Mouse (Mus musculus): ENCODE results near the gene Srarp. TPM values are rescaled to one million over a fixed set of nuclear protein-coding genes. Genes with fewer than 3 reads are reported as not detected.

The Srarp gene
- total RNA-seq, 2 experiments from 2014 or later: 0.34 to 0.43 TPM

GRCm38 (mm10) chr4:141426796-141427745, 8.8 kb downstream of the Srarp start:
- no peak for DNase-seq
- intact Hi-C loops (cut with DNase I): no loop called here

- DNase-seq: peak; percentile 69 to 74
- intact Hi-C loops (cut with DNase I): no loop called here
Observed at GRCm38 (mm10) chr4:141425484-141426479, 10.1 kb downstream of the Srarp start.

GRCm38 (mm10) chr4:141423691-141424431, 12.0 kb downstream of the Srarp start:
- no peak for DNase-seq
- intact Hi-C loops (cut with DNase I): no loop called here

GRCm38 (mm10) chr4:141423288-141423687, 12.6 kb downstream of the Srarp start:
- DNase-seq: peak in 1 of 2 experiments; percentile 54
- intact Hi-C loops (cut with DNase I): no loop called here

- intact Hi-C loops (cut with DNase I): no loop called here
- DNase-seq: no peak
Observed at GRCm38 (mm10) chr4:141422841-141423240, 13.1 kb downstream of the Srarp start.

GRCm38 (mm10) chr4:141421423-141421822, 14.5 kb downstream of the Srarp start:
- intact Hi-C loops (cut with DNase I): no loop called here
- DNase-seq: peak; percentile 85 to 89

GRCm38 (mm10) chr4:141420886-141421285, 15.0 kb downstream of the Srarp start:
- no peak for DNase-seq
- intact Hi-C loops (cut with DNase I): no loop called here

- intact Hi-C loops (cut with DNase I): no loop called here
- DNase-seq: peak in 1 of 2 experiments; percentile 51
Observed at GRCm38 (mm10) chr4:141420192-141420829, 15.6 kb downstream of the Srarp start, which contains the start of gene Hspb7. TSS of gene Hspb7 (plus strand) at chr4:141420779.

- DNase-seq: no peak
- intact Hi-C loops (cut with DNase I): no loop called here
Observed at GRCm38 (mm10) chr4:141419398-141420191, 16.3 kb downstream of the Srarp start.

GRCm38 (mm10) chr4:141415924-141416323, 20.0 kb downstream of the Srarp start, which contains the start of gene Clcnkb:
TSS of gene Clcnkb (minus strand) at chr4:141416014.
- intact Hi-C loops (cut with DNase I): no loop called here
- DNase-seq: no peak

- intact Hi-C loops (cut with DNase I): no loop called here
- no peak for DNase-seq
Observed at GRCm38 (mm10) chr4:141411430-141411992, 24.4 kb downstream of the Srarp start.

- DNase-seq: no peak
- intact Hi-C loops (cut with DNase I): no loop called here
Observed at GRCm38 (mm10) chr4:141408577-141408976, 27.3 kb downstream of the Srarp start.

GRCm38 (mm10) chr4:141406516-141407299, 29.2 kb downstream of the Srarp start:
- intact Hi-C loops (cut with DNase I): no loop called here
- peak; percentile 49 to 78 for DNase-seq

GRCm38 (mm10) chr4:141405314-141405622, 30.6 kb downstream of the Srarp start:
- no peak for DNase-seq
- intact Hi-C loops (cut with DNase I): loop anchor here (1.0 to 2.0 kb wide), 3 partner anchors 25 to 170 kb away; no protein-coding TSS in a partner anchor

- intact Hi-C loops (cut with DNase I): loop anchor here (1.0 to 2.0 kb wide), 3 partner anchors 26 to 171 kb away; no protein-coding TSS in a partner anchor
- DNase-seq: peak; percentile 88 to 95
Observed at GRCm38 (mm10) chr4:141404518-141405313, 31.2 kb downstream of the Srarp start.

- DNase-seq: no peak
- intact Hi-C loops (cut with DNase I): no loop called here
Observed at GRCm38 (mm10) chr4:141400171-141400570, 35.7 kb downstream of the Srarp start.

- intact Hi-C loops (cut with DNase I): loop anchor here (5.0 kb wide), 1 partner anchor 444 kb away; no protein-coding TSS in a partner anchor
- DNase-seq: no peak
Observed at GRCm38 (mm10) chr4:141398545-141398944, 37.4 kb downstream of the Srarp start, which contains the start of gene Clcnka. TSS of gene Clcnka (minus strand) at chr4:141398724.

All from heart, postnatal 14 days (tissue).